Mouse (Mus musculus) liver, embryonic 14.5 days (tissue): ENCODE data around the gene Boll.

Source experiments
- CTCF ChIP-seq: IDR thresholded peaks from 2 replicates; pipeline ENCODE4 v1.5.1; 2016; ENCODE audit warnings: antibody characterized with exemption, low read depth, control low read depth
- EP300 ChIP-seq: IDR thresholded peaks from 2 replicates; pipeline ENCODE4 v1.6.1; 2016; ENCODE audit warnings: antibody characterized with exemption, low read depth

GRCm38 (mm10) chr1:55380527-55380926 lies 17.3 kb upstream of the Boll start:
- TF ChIP-seq CTCF (no peak), EP300 (no peak)
